17 mouse cellular contexts compared by ENCODE assay signal in genomic region chr5:124017941-124018340, GRCm38 (mm10). TPM values are rescaled to one million over a fixed set of nuclear protein-coding genes. Genes with fewer than 3 reads are reported as not detected.
DNase-seq lines count a peak whose midpoint lies in the region; ATAC-seq and TF ChIP-seq lines count a peak whose summit lies in the region.
"Had no signal": no experiment of that assay in that cellular context is flagged by ENCODE, and none has a peak within 500 bp of the region (broad histone marks: within the 10 kb centered on the region; RNA-seq: fewer than 3 reads in every experiment).

No protein-coding gene starts in this region.

- no peaks in the 10 kb centered on the region for H3K27me3 ChIP-seq in heart, embryonic 14.5 days (ENCODE audit: control insufficient read depth, insufficient read depth, low read length)
- H3K27me3 ChIP-seq in liver, embryonic 15.5 days: no peaks in the 10 kb centered on the region
- H3K27me3 ChIP-seq: hindbrain, embryonic 15.5 days; limb, embryonic 12.5 days; lung, embryonic 15.5 days had no signal

- no peaks in the 10 kb centered on the region for H3K9me3 ChIP-seq in heart, embryonic 14.5 days (ENCODE audit: control insufficient read depth, low read length)
- no peaks in the 10 kb centered on the region for H3K9me3 ChIP-seq in liver, embryonic 15.5 days (replicated peaks)
- H3K9me3 ChIP-seq: hindbrain, embryonic 15.5 days; limb, embryonic 12.5 days; lung, embryonic 15.5 days had no signal

- peaks cover 10% of the 10 kb centered on the region for H3K36me3 ChIP-seq in heart, embryonic 14.5 days (ENCODE audit: control insufficient read depth, insufficient read depth, low read length)
- peaks cover 13% of the 10 kb centered on the region; the same call in 1 of the 2 replicates for H3K36me3 ChIP-seq in liver, embryonic 15.5 days (replicated peaks)
- H3K36me3 ChIP-seq: hindbrain, embryonic 15.5 days; lung, embryonic 15.5 days had no signal

- peak; percentile 16 for DNase-seq in adrenal gland, postnatal 10 days
- no peak for DNase-seq in adrenal gland, adult 18-20 months (ENCODE audit: low spot score in 2 of 2)
- no peak for DNase-seq in heart, postnatal 25 days (ENCODE audit: low spot score)
- DNase-seq in left cerebral cortex, adult 2 months (ENCODE audit: extremely low spot score in 1 of 2, low spot score in 2 of 2): no peak
- no peak for DNase-seq in left cerebral cortex, postnatal 4 days
- no peak for DNase-seq in gastrocnemius, adult 18-20 months (ENCODE audit: low spot score)
- DNase-seq: cerebellum, adult 11-12 months; kidney, adult 2 months; kidney, postnatal 4 days; right cerebral cortex, postnatal 25 days; thymus, postnatal 25 days had no signal

- H3K4me1 ChIP-seq in heart, embryonic 14.5 days (ENCODE audit: control insufficient read depth in 2 of 2, insufficient read depth in 2 of 2, low read length in 2 of 2): peaks cover 60 to 86% of the 10 kb centered on the region in 2 experiments
- peaks cover 98% of the 10 kb centered on the region for H3K4me1 ChIP-seq in liver, embryonic 15.5 days (replicated peaks)

- no peak overlapping the region for H3K4me3 ChIP-seq in heart, embryonic 14.5 days (ENCODE audit: control insufficient read depth in 1 of 2, insufficient read depth in 1 of 2, low read depth in 1 of 2, low read length in 2 of 2)
- H3K4me3 ChIP-seq in left cerebral cortex, adult 2 months: no peak overlapping the region
- no peak overlapping the region for H3K4me3 ChIP-seq in liver, embryonic 15.5 days (replicated peaks)
- H3K4me3 ChIP-seq: hindbrain, embryonic 15.5 days; limb, embryonic 12.5 days; lung, embryonic 15.5 days had no signal

- WGBS in heart, embryonic 14.5 days: 39% methylated on average over 9 of the region's 9 CpGs
- WGBS in liver, embryonic 15.5 days (ENCODE audit: insufficient replicate concordance): 65% methylated on average over 9 of the region's 9 CpGs

- no peak for TF ChIP-seq CTCF in left cerebral cortex, adult 2 months (IDR thresholded peaks at IDR 0.05)

- peak overlapping the region; percentile 2; the same call in 1 of the 2 replicates for H3K9ac ChIP-seq in heart, embryonic 14.5 days (ENCODE audit: low read length)
- H3K9ac ChIP-seq in liver, embryonic 15.5 days: no peak overlapping the region
- H3K9ac ChIP-seq: hindbrain, embryonic 15.5 days; limb, embryonic 12.5 days; lung, embryonic 15.5 days had no signal

- ATAC-seq in heart, embryonic 14.5 days (ENCODE audit: insufficient number of reproducible peaks, insufficient read depth, low FRiP score, low read depth): no peak
- no peak for ATAC-seq in liver, embryonic 15.5 days (ENCODE audit: insufficient read depth)
- ATAC-seq: activated CD4-positive, CD25-positive, alpha-beta regulatory T cell, adult 4 months had no signal

- intact Hi-C loops in heart, postnatal 25 days (cut with DNase I): loop anchor here (2.0 kb wide), 1 partner anchor 13 kb away; no protein-coding TSS in a partner anchor
- intact Hi-C loops in left cerebral cortex, adult 2 months (cut with DNase I): no loop called here
- intact Hi-C loops in left cerebral cortex, postnatal 4 days (cut with DNase I): no loop called here

- H3K4me2 ChIP-seq in heart, embryonic 14.5 days (ENCODE audit: low read length): peak overlapping the region; percentile 23; the same call in 1 of the 2 replicates
- H3K4me2 ChIP-seq in liver, embryonic 15.5 days: no peak overlapping the region
- H3K4me2 ChIP-seq: limb, embryonic 12.5 days; lung, embryonic 15.5 days had no signal

- peak overlapping the region in 1 of 2 experiments; percentile 53; a peak in 2 of 4 replicates for H3K27ac ChIP-seq in heart, embryonic 14.5 days (replicated peaks in 1 of 2; ENCODE audit: control insufficient read depth in 1 of 2, insufficient read depth in 1 of 2, low read depth in 2 of 2, low read length in 2 of 2)
- H3K27ac ChIP-seq in left cerebral cortex, adult 2 months: peak overlapping the region; percentile 83
- H3K27ac ChIP-seq in liver, embryonic 15.5 days (replicated peaks): 0 out of 2 replicates have a peak overlapping the region, but pooled peaks have one; percentile 59
- H3K27ac ChIP-seq: limb, embryonic 12.5 days had no signal

RNA-seq across cellular contexts. Expression of gene Vps37b, which starts 14.1 kb away (rescaled TPM):
- 10 to 100 TPM; 41.1 to 58.1 TPM for total RNA-seq in adrenal gland, postnatal 10 days (2021)
- total RNA-seq in adrenal gland, adult 18-20 months (2021): 100 to 1,000 TPM in 1 of 2 experiments, 10 to 100 TPM in 1; 97.2 to 127 TPM
- 47.6 and 47.7 TPM in 2 replicates for polyA plus RNA-seq in heart, embryonic 14.5 days (2014; fragmentation: Nextera tagmentation; extraction: Ambion mirVana)
- total RNA-seq in heart, postnatal 25 days (2021): 10 to 100 TPM; 18.2 to 18.6 TPM
- 10 to 100 TPM; 46.1 to 47.3 TPM for total RNA-seq in left cerebral cortex, adult 2 months (2021)
- total RNA-seq in left cerebral cortex, postnatal 4 days (2021): 10 to 100 TPM; 46.2 to 49.9 TPM
- 16.5 and 17.3 TPM in 2 replicates for polyA plus RNA-seq in liver, embryonic 15.5 days (2015; fragmentation: Nextera tagmentation; extraction: Ambion mirVana)
- total RNA-seq in gastrocnemius, adult 18-20 months (2021): 1 to 10 TPM; 5.7 to 6.6 TPM

RNA-seq across cellular contexts. Expression of gene Hip1r, which starts 44.5 kb away (rescaled TPM):
- 10 to 100 TPM; 18.2 to 22.5 TPM for total RNA-seq in adrenal gland, postnatal 10 days (2021)
- total RNA-seq in adrenal gland, adult 18-20 months (2021): 10 to 100 TPM; 20.1 to 28.4 TPM
- 5.0 and 5.3 TPM in 2 replicates for polyA plus RNA-seq in heart, embryonic 14.5 days (2014; fragmentation: Nextera tagmentation; extraction: Ambion mirVana)
- total RNA-seq in heart, postnatal 25 days (2021): 10 to 100 TPM; 13.4 to 19.0 TPM
- total RNA-seq in left cerebral cortex, adult 2 months (2021): 10 to 100 TPM; 68.3 to 74.2 TPM
- 10 to 100 TPM; 83.2 to 84.8 TPM for total RNA-seq in left cerebral cortex, postnatal 4 days (2021)
- 11.4 and 12.9 TPM in 2 replicates for polyA plus RNA-seq in liver, embryonic 15.5 days (2015; fragmentation: Nextera tagmentation; extraction: Ambion mirVana)
- total RNA-seq in gastrocnemius, adult 18-20 months (2021): 10 to 100 TPM in 1 of 2 experiments, 1 to 10 TPM in 1; 9.4 to 19.6 TPM
